Mouse (Mus musculus): ENCODE results near the gene Sorbs1. TPM values are rescaled to one million over a fixed set of nuclear protein-coding genes. Genes with fewer than 3 reads are reported as not detected.

Gene Sorbs1
- total RNA-seq, 2 experiments from 2014 or later = 158 to 227 TPM

DNA sequence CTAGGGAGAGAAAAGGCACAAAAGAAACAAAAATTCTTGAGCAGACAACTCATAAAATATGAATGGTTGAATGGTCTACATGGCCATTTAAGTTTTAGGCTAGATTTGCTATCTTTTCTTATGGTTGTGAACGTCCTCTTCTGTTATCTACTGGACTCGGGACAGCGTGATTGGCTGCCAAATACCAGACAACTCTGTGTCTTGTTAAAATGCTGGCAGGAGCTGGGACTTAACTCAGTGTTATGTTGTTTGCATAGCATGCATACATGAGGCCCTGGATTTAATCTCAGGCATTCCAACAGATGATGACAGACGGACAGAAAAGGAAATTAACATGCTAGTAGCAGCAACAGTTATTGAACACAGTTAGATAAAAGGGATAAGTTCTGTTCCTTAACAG is 72.6 kb downstream of the Sorbs1 start:
- intact Hi-C loops (cut with DNase I) = no loop called here
- H3K4me3 ChIP-seq = no peak overlapping the region
- TF ChIP-seq CTCF (IDR thresholded peaks at IDR 0.05) = no peak
- no peak for DNase-seq
- no peak overlapping the region for H3K27ac ChIP-seq

DNA sequence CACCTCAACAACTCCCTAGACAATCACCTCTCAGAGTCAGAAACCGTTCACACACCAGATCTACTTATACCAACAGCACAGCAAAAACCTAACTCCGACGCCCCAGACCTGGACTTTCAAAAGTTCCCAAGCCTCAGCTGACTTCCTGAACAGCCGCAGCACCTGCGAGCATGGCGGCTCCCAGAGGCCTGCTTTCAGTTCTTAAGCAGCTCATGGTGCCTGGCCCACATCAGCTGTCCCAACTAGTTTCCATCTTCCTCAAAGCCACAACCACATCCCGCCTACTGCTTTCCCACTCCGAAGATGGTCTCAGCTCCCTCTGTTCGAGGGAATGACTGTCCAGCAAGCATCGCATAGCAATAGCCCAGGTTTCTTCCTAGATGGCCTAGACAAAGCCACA is 74.7 kb downstream of the Sorbs1 start:
- H3K4me3 ChIP-seq = no peak overlapping the region
- intact Hi-C loops (cut with DNase I) = loop anchor here (5.0 kb wide), 2 partner anchors 33 to 73 kb away; partner anchors contain the start of gene Sorbs1
- H3K27ac ChIP-seq = peak overlapping the region; percentile 87
- DNase-seq = no peak
- no peak for TF ChIP-seq CTCF (IDR thresholded peaks at IDR 0.05)

GRCm38 (mm10) chr19:40437651-40438068 is 75.9 kb downstream of the Sorbs1 start:
- peak overlapping the region; percentile 87 for H3K27ac ChIP-seq
- intact Hi-C loops (cut with DNase I) = loop anchor here (5.0 kb wide), 2 partner anchors 35 to 75 kb away; partner anchors contain the start of gene Sorbs1
- DNase-seq = peak; percentile 73
- H3K4me3 ChIP-seq = peak overlapping the region; percentile 59
- TF ChIP-seq CTCF (IDR thresholded peaks at IDR 0.05) = no peak

- intact Hi-C loops (cut with DNase I) = loop anchor here (5.0 kb wide), 2 partner anchors 36 to 76 kb away; partner anchors contain the start of gene Sorbs1
- H3K27ac ChIP-seq = peak overlapping the region; percentile 87
- H3K4me3 ChIP-seq = no peak overlapping the region; the same call in 1 of the 2 replicates
- TF ChIP-seq CTCF (IDR thresholded peaks at IDR 0.05) = no peak
- DNase-seq = peak; percentile 73
Measured at GRCm38 (mm10) chr19:40436465-40437200, 76.9 kb downstream of the Sorbs1 start.

- Histone ChIP-seq H3K27ac (peak overlapping the region; percentile 87), H3K4me3 (no peak overlapping the region)
- intact Hi-C loops (cut with DNase I) = loop anchor here (5.0 kb wide), 2 partner anchors 37 to 77 kb away; partner anchors contain the start of gene Sorbs1
- TF ChIP-seq CTCF (IDR thresholded peaks at IDR 0.05) = no peak
- DNase-seq = no peak
Measured at GRCm38 (mm10) chr19:40435797-40436196, 77.8 kb downstream of the Sorbs1 start.

DNA sequence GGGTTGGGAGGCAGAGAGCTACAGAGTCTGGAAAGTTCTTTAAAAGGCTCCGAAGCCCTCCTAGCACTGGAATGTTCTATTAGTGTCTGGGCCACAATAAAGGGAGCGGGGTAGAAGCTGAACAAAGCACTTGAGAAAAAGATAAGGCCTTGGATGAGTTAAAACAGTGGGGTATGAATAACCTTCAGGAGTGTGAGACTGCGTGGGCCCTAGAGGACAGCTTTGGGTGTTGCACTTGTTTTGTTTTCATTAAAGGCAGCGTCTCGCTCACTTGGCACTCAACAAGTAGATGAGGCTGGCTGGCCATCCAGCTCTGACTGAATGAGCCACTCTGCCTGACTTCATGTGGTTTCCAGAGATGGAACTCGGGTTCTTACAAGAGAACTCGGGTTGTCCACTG is 78.5 kb downstream of the Sorbs1 start:
- intact Hi-C loops (cut with DNase I) = loop anchor here (5.0 kb wide), 2 partner anchors 37 to 77 kb away; partner anchors contain the start of gene Sorbs1
- TF ChIP-seq CTCF (IDR thresholded peaks at IDR 0.05) = no peak; the same call in 1 of the 2 replicates
- no peak overlapping the region for H3K4me3 ChIP-seq
- H3K27ac ChIP-seq = peak overlapping the region; percentile 87
- peak; percentile 29 for DNase-seq

DNA sequence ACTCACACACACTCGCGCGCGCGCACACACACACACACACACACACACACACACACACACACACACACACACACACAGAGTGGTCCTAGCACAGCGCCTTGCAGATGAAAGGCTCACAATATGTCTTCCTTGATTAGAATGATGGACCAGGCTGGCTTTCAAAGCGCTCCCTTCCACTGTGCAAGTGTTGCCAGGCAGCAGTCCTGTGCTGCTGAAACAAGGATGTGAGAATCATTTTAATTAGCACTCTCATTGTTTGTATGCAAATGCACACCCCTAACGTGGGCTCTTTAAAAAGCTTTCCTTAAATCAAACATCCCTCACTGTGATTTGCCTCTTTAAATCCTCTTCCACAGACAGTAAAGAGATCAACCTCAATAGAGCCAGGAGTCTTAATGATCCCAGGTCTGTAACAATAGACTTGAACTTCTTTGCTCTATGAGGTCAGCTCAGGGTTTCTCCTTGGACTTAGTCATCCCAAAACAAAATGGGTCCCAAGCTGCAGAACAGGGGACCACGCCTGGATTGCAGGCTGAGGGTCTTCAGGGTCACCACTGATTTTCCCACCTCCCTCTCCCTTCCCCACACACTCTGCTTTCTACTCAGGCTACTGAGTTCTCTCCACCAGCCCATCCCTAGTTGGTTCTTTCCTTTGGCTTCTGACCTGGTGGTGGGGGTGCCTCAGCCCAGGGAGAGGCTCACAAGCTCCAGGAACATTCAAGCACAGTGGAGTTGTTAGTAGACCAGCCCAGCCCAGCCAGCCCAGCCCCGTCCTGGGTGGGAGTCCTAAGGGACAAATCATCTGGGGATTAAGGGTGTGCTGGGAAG is 79.3 kb downstream of the Sorbs1 start:
- TF ChIP-seq CTCF (IDR thresholded peaks at IDR 0.05) = no peak
- DNase-seq = peak; percentile 22
- peak overlapping the region; percentile 87 for H3K27ac ChIP-seq
- intact Hi-C loops (cut with DNase I) = loop anchor here (5.0 kb wide), 1 partner anchor 42 kb away; no protein-coding TSS in a partner anchor
- no peak overlapping the region for H3K4me3 ChIP-seq

- TF ChIP-seq CTCF (IDR thresholded peaks at IDR 0.05) = no peak
- DNase-seq = peak; percentile 46
- Histone ChIP-seq H3K27ac (peak overlapping the region; percentile 88), H3K4me3 (no peak overlapping the region)
- intact Hi-C loops (cut with DNase I) = loop anchor here (2.0 to 5.0 kb wide), 2 partner anchors 41 to 57 kb away; no protein-coding TSS in a partner anchor
Measured at GRCm38 (mm10) chr19:40433316-40433912, 80.2 kb downstream of the Sorbs1 start.

DNA sequence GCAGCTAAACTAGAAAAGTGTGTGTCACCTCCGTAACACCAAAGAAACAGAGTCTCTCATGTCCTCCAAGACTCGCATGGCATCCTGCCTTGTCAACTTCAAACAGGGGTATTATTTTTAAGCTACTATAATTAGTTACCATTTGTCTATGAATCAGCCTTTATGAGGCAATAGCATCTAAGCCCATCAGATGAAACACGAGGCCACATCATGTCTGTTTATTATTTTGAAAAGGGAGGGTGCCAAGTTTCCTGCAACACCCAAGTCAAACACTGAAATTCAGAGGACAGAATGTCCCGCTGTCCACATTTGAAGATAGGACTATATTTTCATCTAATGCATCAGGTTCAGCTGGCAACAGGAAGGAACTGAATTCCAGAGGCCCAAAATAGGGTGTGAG is 81.6 kb downstream of the Sorbs1 start:
- TF ChIP-seq CTCF (IDR thresholded peaks at IDR 0.05) = no peak
- H3K4me3 ChIP-seq = no peak overlapping the region
- H3K27ac ChIP-seq = peak overlapping the region; percentile 88
- peak; percentile 60 for DNase-seq
- intact Hi-C loops (cut with DNase I) = loop anchor here (2.0 to 5.0 kb wide), 2 partner anchors 40 to 55 kb away; no protein-coding TSS in a partner anchor

DNA sequence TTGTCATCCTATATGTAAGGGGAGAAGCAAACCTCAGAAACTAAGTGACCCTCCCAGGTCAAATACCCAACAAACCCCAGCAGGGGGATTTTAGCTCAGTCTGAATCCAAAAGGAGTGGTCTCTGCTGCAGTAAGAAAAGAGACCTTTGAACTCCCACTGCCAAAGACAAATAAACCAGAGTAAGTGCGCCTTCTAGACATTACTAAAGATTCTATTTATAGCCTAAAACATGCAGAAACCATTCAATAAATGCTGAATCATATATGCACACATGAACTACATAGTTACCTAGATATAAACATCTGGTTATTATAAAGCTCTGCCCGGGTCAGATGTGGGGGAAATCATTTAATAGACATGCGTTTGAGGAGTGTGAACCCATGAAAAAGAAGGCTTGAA is 84.0 kb downstream of the Sorbs1 start:
- no peak overlapping the region for H3K4me3 ChIP-seq
- no peak for DNase-seq
- TF ChIP-seq CTCF (IDR thresholded peaks at IDR 0.05) = no peak
- intact Hi-C loops (cut with DNase I) = no loop called here
- peak overlapping the region; percentile 88 for H3K27ac ChIP-seq

DNA sequence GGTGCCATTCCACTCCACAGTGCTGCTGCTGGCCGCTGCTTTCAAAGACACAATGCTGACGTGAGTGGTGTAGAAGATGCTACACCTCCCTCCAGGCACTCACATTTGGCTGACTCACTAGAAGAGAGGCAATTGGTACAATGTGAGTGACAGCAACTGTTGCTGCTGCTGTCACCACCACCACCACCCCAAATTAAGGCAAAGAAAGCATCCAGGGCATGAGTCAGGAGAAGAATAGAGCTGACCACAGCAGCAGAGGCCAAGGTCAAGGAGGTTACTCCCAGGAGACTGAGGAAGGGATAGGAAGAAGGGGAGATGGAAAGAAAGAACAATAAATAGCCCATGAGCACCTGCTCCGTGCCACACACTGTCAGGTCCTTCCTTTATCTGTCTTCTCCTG is 84.4 kb downstream of the Sorbs1 start:
- no peak for DNase-seq
- TF ChIP-seq CTCF (IDR thresholded peaks at IDR 0.05) = no peak
- Histone ChIP-seq H3K27ac (peak overlapping the region; percentile 88), H3K4me3 (no peak overlapping the region)
- intact Hi-C loops (cut with DNase I) = no loop called here

All from gastrocnemius, adult 2 months (tissue).